8 mouse cellular contexts compared by ENCODE assay signal in genomic region chr2:74426746-74427145, GRCm38 (mm10).
DNase-seq lines count a peak whose midpoint lies in the region; ATAC-seq and TF ChIP-seq lines count a peak whose summit lies in the region.

No protein-coding gene starts in this region.

- peaks cover 14% of the 10 kb centered on the region for H3K4me1 ChIP-seq in hindbrain, embryonic 13.5 days (replicated peaks)
- H3K4me1 ChIP-seq in midbrain, embryonic 13.5 days (replicated peaks): peaks cover 17% of the 10 kb centered on the region
- H3K4me1 ChIP-seq in stomach, postnatal 0 days (replicated peaks; ENCODE audit: control insufficient read depth, insufficient read depth): no peaks in the 10 kb centered on the region

- TF ChIP-seq CTCF in stomach, postnatal 0 days (IDR thresholded peaks at IDR 0.05; ENCODE audit: low read depth): no peak

- H3K4me2 ChIP-seq in hindbrain, embryonic 13.5 days: peak overlapping the region; percentile 45
- peak overlapping the region; percentile 48 for H3K4me2 ChIP-seq in midbrain, embryonic 13.5 days (replicated peaks)
- no peak overlapping the region for H3K4me2 ChIP-seq in stomach, postnatal 0 days (replicated peaks; ENCODE audit: low read depth)

- no peaks in the 10 kb centered on the region for H3K36me3 ChIP-seq in hindbrain, embryonic 13.5 days
- H3K36me3 ChIP-seq in midbrain, embryonic 13.5 days: no peaks in the 10 kb centered on the region
- no peaks in the 10 kb centered on the region for H3K36me3 ChIP-seq in stomach, postnatal 0 days (ENCODE audit: control insufficient read depth, insufficient read depth, low read length)

- H3K4me3 ChIP-seq in hindbrain, embryonic 13.5 days: peak overlapping the region; percentile 23
- H3K4me3 ChIP-seq in midbrain, embryonic 13.5 days (replicated peaks): peak overlapping the region; percentile 23
- no peak overlapping the region for H3K4me3 ChIP-seq in stomach, postnatal 0 days (ENCODE audit: low read depth, low read length)

- peak overlapping the region; percentile 53 for H3K9ac ChIP-seq in hindbrain, embryonic 13.5 days
- peak overlapping the region; percentile 49 for H3K9ac ChIP-seq in midbrain, embryonic 13.5 days (replicated peaks)
- no peak overlapping the region for H3K9ac ChIP-seq in stomach, postnatal 0 days (ENCODE audit: low read length)

- peak overlapping the region; percentile 86 for H3K27ac ChIP-seq in hindbrain, embryonic 13.5 days
- H3K27ac ChIP-seq in midbrain, embryonic 13.5 days: peak overlapping the region; percentile 87
- no peak overlapping the region for H3K27ac ChIP-seq in stomach, postnatal 0 days (replicated peaks)

- TF ChIP-seq EP300 in stomach, postnatal 0 days (optimal IDR thresholded peaks at IDR 0.05): no peak

- DNase-seq in ES-CJ7 (ENCODE audit: low read depth, low spot score): peak; percentile 5
- DNase-seq in embryo, embryonic 10.5 days (ENCODE audit: low spot score): peak; percentile 71
- DNase-seq in spleen, adult 18-20 months: no peak
- no peak for DNase-seq in cerebellum, adult 11-12 months
- no peak for DNase-seq in stomach, postnatal 0 days (ENCODE audit: low spot score)
- no peak for DNase-seq in gastrocnemius, adult 18-20 months (ENCODE audit: low spot score)

- H3K27me3 ChIP-seq in hindbrain, embryonic 13.5 days: no peaks in the 10 kb centered on the region
- H3K27me3 ChIP-seq in midbrain, embryonic 13.5 days: no peaks in the 10 kb centered on the region
- no peaks in the 10 kb centered on the region for H3K27me3 ChIP-seq in stomach, postnatal 0 days (ENCODE audit: control insufficient read depth, insufficient read depth, low read length)

- ATAC-seq in hindbrain, embryonic 13.5 days (ENCODE audit: low FRiP score): peak; percentile 97
- peak; percentile 99 for ATAC-seq in midbrain, embryonic 13.5 days
- ATAC-seq in stomach, postnatal 0 days (ENCODE audit: low FRiP score, low TSS enrichment): no peak

- no peaks in the 10 kb centered on the region for H3K9me3 ChIP-seq in hindbrain, embryonic 13.5 days
- H3K9me3 ChIP-seq in midbrain, embryonic 13.5 days: no peaks in the 10 kb centered on the region
- H3K9me3 ChIP-seq in stomach, postnatal 0 days (ENCODE audit: control insufficient read depth, low read length): no peaks in the 10 kb centered on the region

- WGBS in hindbrain, embryonic 13.5 days: 13% methylated on average over 15 of the region's 15 CpGs
- WGBS in midbrain, embryonic 13.5 days: 8% methylated on average over 15 of the region's 15 CpGs
- 66% methylated on average over 15 of the region's 15 CpGs for WGBS in stomach, postnatal 0 days

Comparison
In these comparisons a context has a peak if more than half of its experiments do, and no peak if none do; other contexts are left out.
1. DNase-seq: peak in ES-CJ7 (single experiment) and embryo, embryonic 10.5 days (single experiment); none in spleen, adult 18-20 months (0 of 2), cerebellum, adult 11-12 months (single experiment), stomach, postnatal 0 days (single experiment) and gastrocnemius, adult 18-20 months (single experiment).